Mouse (Mus musculus) embryonic stem cell, embryonic (primary cell): ENCODE data around the gene Gnai2.

ENCODE experiments used
- CTCF ChIA-PET, 4 experiments: fragments of 300-600 bp in 2 of 4; fragments of 350-600 bp in 2 of 4; sonication (Branson Sonifier 250); formaldehyde crosslinking; loops; one replicate each; lab custom pipeline; 2022; ENCODE audit warnings: inconsistent platforms in 2 of 4; lab: Charles Lee
- POLR2A ChIA-PET, 4 experiments: fragments of 300-600 bp in 2 of 4; fragments of 350-600 bp in 2 of 4; sonication (Branson Sonifier 250); formaldehyde crosslinking; loops; one replicate each; lab custom pipeline; 2022; ENCODE audit warnings: antibody characterized with exemption in 4 of 4, inconsistent platforms in 1 of 4; lab: Charles Lee

Gnai2 gene

GRCm38 (mm10) chr9:107630576-107630975, 4.6 kb downstream of the Gnai2 start:
- CTCF ChIA-PET, result interaction anchor here (0.5 to 7.9 kb wide), 45 partner anchors 10 to 1190 kb away, joined by 3 to 161 read pairs (median 5); partner anchors contain the start of genes Tmem115 (in 2 of the 4), Cyb561d2 (in 1 of the 4), Hyal1 (in 1 of the 4) and Ifrd2 (in 1 of the 4)
- POLR2A ChIA-PET, result interaction anchor here (0.6 to 3.2 kb wide), 72 partner anchors 8 to 900 kb away, joined by 3 to 53 read pairs (median 5); partner anchors contain the start of genes Ifrd2 (in 3 of the 4), Hyal1 (in 2 of the 4), Hyal3 (in 2 of the 4) and Tmem115 (in 2 of the 4)

- POLR2A ChIA-PET, result interaction anchor here (0.7 to 3.2 kb wide), 64 partner anchors 7 to 738 kb away, joined by 3 to 53 read pairs (median 5); partner anchors contain the start of genes Hyal1 (in 3 of the 4), Ifrd2 (in 3 of the 4), Hyal3 (in 2 of the 4) and Amigo3 (in 1 of the 4)
- CTCF ChIA-PET, result interaction anchor here (0.5 to 7.9 kb wide), 37 partner anchors 11 to 350 kb away, joined by 3 to 161 read pairs (median 5); partner anchors contain the start of genes Tmem115 (in 2 of the 4), Cyb561d2 (in 1 of the 4), Hyal1 (in 1 of the 4) and Ifrd2 (in 1 of the 4)
These were observed 5.2 kb downstream of the Gnai2 start for GRCm38 (mm10) chr9:107629901-107630425.

GRCm38 (mm10) chr9:107629411-107629730, 5.8 kb downstream of the Gnai2 start:
- POLR2A ChIA-PET, result interaction anchor here (0.7 to 3.2 kb wide), 29 partner anchors 9 to 1018 kb away, joined by 3 to 53 read pairs (median 6); partner anchors contain the start of genes Ifrd2 (in 2 of the 4), Hyal1 (in 1 of the 4), Hyal3 (in 1 of the 4) and Naa80 (in 1 of the 4)
- CTCF ChIA-PET, result interaction anchor here (1.0 to 7.9 kb wide), 12 partner anchors 11 to 48 kb away, joined by 3 to 161 read pairs (median 12); partner anchors contain the start of gene Sema3b (in 1 of the 4)

- ChIA-PET CTCF (interaction anchor here (0.6 to 7.9 kb wide), 12 partner anchors 11 to 1272 kb away, joined by 3 to 161 read pairs (median 12); partner anchors contain the start of gene Sema3b (in 1 of the 4)), POLR2A (interaction anchor here (0.5 to 3.2 kb wide), 21 partner anchors 12 to 1364 kb away, joined by 3 to 53 read pairs (median 4); partner anchors contain the start of genes Ifrd2 (in 2 of the 4), Hyal3 (in 1 of the 4) and Naa80 (in 1 of the 4))
These were observed 6.3 kb downstream of the Gnai2 start for GRCm38 (mm10) chr9:107628721-107629410.

- POLR2A ChIA-PET, result interaction anchor here (0.6 to 5.0 kb wide), 30 partner anchors 8 to 689 kb away, joined by 3 to 93 read pairs (median 5); partner anchors contain the start of genes Gnai2 (in 3 of the 4), Cyb561d2 (in 1 of the 4), Gmppb (in 1 of the 4) and Hyal1 (in 1 of the 4)
These were observed 7.5 kb downstream of the Gnai2 start for GRCm38 (mm10) chr9:107627387-107628255.

GRCm38 (mm10) chr9:107626844-107627277, 8.3 kb downstream of the Gnai2 start:
- ChIA-PET POLR2A (interaction anchor here (0.6 to 5.0 kb wide), 46 partner anchors 9 to 422 kb away, joined by 3 to 93 read pairs (median 4); partner anchors contain the start of genes Gnai2 (in 3 of the 4), Cyb561d2 (in 1 of the 4), Gmppb (in 1 of the 4) and Hyal1 (in 1 of the 4)), CTCF (interaction anchor here (0.5 to 7.9 kb wide), 75 partner anchors 9 to 1181 kb away, joined by 3 to 161 read pairs (median 5); partner anchors contain the start of genes Gnai2 (in 3 of the 4), Hyal1 (in 2 of the 4), Ifrd2 (in 2 of the 4) and 6430571L13Rik (in 1 of the 4))

More at GRCm38 (mm10) chr9:107627387-107628255, 7.5 kb downstream of the Gnai2 start:
- CTCF ChIA-PET, result interaction anchor here (0.5 to 7.9 kb wide), 53 partner anchors 8 to 467 kb away, joined by 3 to 161 read pairs (median 6); partner anchors contain the start of genes Gnai2 (in 3 of the 4), Hyal1 (in 2 of the 4), Ifrd2 (in 2 of the 4) and Apeh (in 1 of the 4)

GRCm38 (mm10) chr9:107626158-107626843, 8.9 kb downstream of the Gnai2 start:
- ChIA-PET CTCF (interaction anchor here (0.5 to 7.9 kb wide), 84 partner anchors 8 to 1181 kb away, joined by 3 to 161 read pairs (median 5); partner anchors contain the start of genes Gnai2 (in 3 of the 4), Hyal1 (in 2 of the 4), Ifrd2 (in 2 of the 4) and 6430571L13Rik (in 1 of the 4)), POLR2A (interaction anchor here (0.6 to 5.0 kb wide), 49 partner anchors 9 to 423 kb away, joined by 3 to 93 read pairs (median 4); partner anchors contain the start of genes Gnai2 (in 3 of the 4), Hyal3 (in 2 of the 4), Cyb561d2 (in 1 of the 4) and Gmppb (in 1 of the 4))

- ChIA-PET POLR2A (interaction anchor here (0.6 to 5.0 kb wide), 31 partner anchors 8 to 376 kb away, joined by 3 to 93 read pairs (median 5); partner anchors contain the start of genes Gnai2 (in 3 of the 4), Hyal1 (in 2 of the 4), Hyal3 (in 2 of the 4) and Ifrd2 (in 1 of the 4)), CTCF (interaction anchor here (0.5 to 7.9 kb wide), 55 partner anchors 8 to 442 kb away, joined by 3 to 161 read pairs (median 5); partner anchors contain the start of genes Gnai2 (in 3 of the 4), Ifrd2 (in 2 of the 4), 6430571L13Rik (in 1 of the 4) and Hyal1 (in 1 of the 4))
These were observed 9.6 kb downstream of the Gnai2 start for GRCm38 (mm10) chr9:107625351-107626128.

- POLR2A ChIA-PET, result interaction anchor here in 3 of 4 experiments (1.0 to 5.0 kb wide), 21 partner anchors 9 to 377 kb away, joined by 3 to 93 read pairs (median 6); partner anchors contain the start of genes Gnai2 (in 2 of the 3), Hyal1 (in 2 of the 3), Hyal3 (in 1 of the 3) and Naa80 (in 1 of the 3)
- CTCF ChIA-PET, result interaction anchor here (0.6 to 7.9 kb wide), 27 partner anchors 7 to 83 kb away, joined by 3 to 161 read pairs (median 5); partner anchors contain the start of genes Gnai2 (in 3 of the 4), Ifrd2 (in 1 of the 4), Sema3b (in 1 of the 4) and Zmynd10 (in 1 of the 4)
These were observed 10.2 kb downstream of the Gnai2 start for GRCm38 (mm10) chr9:107624951-107625350.

GRCm38 (mm10) chr9:107624539-107624938, 10.6 kb downstream of the Gnai2 start:
- CTCF ChIA-PET, result interaction anchor here (0.6 to 7.9 kb wide), 22 partner anchors 10 to 83 kb away, joined by 3 to 161 read pairs (median 6); partner anchors contain the start of genes Gnai2 (in 3 of the 4), Ifrd2 (in 1 of the 4) and Sema3b (in 1 of the 4)
- POLR2A ChIA-PET, result interaction anchor here in 3 of 4 experiments (0.7 to 5.0 kb wide), 23 partner anchors 8 to 377 kb away, joined by 3 to 93 read pairs (median 5); partner anchors contain the start of genes Gnai2 (in 2 of the 3), Hyal1 (in 2 of the 3), Hyal3 (in 1 of the 3) and Naa80 (in 1 of the 3)

- ChIA-PET CTCF (interaction anchor here in 1 of 4 experiments (1.4 kb wide), 1 partner anchor 24 kb away, joined by 4 read pairs; no protein-coding TSS in a partner anchor), POLR2A (interaction anchor here in 2 of 4 experiments (1.0 to 1.1 kb wide), 2 partner anchors 9 kb away, joined by 3 to 4 read pairs; no protein-coding TSS in a partner anchor)
These were observed 14.2 kb downstream of the Gnai2 start for GRCm38 (mm10) chr9:107620954-107621353.

GRCm38 (mm10) chr9:107619546-107619879, 15.7 kb downstream of the Gnai2 start:
- CTCF ChIA-PET, result interaction anchor here in 2 of 4 experiments (0.6 to 1.3 kb wide), 3 partner anchors 10 to 77 kb away, joined by 3 to 4 read pairs (median 4); partner anchors contain the start of gene Sema3b (in 1 of the 2)
- POLR2A ChIA-PET, result interaction anchor here in 3 of 4 experiments (0.9 to 3.1 kb wide), 12 partner anchors 11 to 88 kb away, joined by 3 to 12 read pairs (median 3); partner anchors contain the start of genes Gnai2 (in 3 of the 3) and Hyal1 (in 2 of the 3)

- POLR2A ChIA-PET, result interaction anchor here in 3 of 4 experiments (0.9 to 3.1 kb wide), 14 partner anchors 7 to 89 kb away, joined by 3 to 12 read pairs (median 3); partner anchors contain the start of genes Gnai2 (in 3 of the 3) and Hyal1 (in 2 of the 3)
- CTCF ChIA-PET, result interaction anchor here in 3 of 4 experiments (0.9 to 2.1 kb wide), 9 partner anchors 7 to 53 kb away, joined by 3 to 21 read pairs (median 4); partner anchors contain the start of genes Gnai2 (in 1 of the 3) and Sema3b (in 1 of the 3)
These were observed 16.2 kb downstream of the Gnai2 start for GRCm38 (mm10) chr9:107618778-107619545.
